Comparison of ENCODE assay signal across 1 mouse cellular context in the genomic region with DNA sequence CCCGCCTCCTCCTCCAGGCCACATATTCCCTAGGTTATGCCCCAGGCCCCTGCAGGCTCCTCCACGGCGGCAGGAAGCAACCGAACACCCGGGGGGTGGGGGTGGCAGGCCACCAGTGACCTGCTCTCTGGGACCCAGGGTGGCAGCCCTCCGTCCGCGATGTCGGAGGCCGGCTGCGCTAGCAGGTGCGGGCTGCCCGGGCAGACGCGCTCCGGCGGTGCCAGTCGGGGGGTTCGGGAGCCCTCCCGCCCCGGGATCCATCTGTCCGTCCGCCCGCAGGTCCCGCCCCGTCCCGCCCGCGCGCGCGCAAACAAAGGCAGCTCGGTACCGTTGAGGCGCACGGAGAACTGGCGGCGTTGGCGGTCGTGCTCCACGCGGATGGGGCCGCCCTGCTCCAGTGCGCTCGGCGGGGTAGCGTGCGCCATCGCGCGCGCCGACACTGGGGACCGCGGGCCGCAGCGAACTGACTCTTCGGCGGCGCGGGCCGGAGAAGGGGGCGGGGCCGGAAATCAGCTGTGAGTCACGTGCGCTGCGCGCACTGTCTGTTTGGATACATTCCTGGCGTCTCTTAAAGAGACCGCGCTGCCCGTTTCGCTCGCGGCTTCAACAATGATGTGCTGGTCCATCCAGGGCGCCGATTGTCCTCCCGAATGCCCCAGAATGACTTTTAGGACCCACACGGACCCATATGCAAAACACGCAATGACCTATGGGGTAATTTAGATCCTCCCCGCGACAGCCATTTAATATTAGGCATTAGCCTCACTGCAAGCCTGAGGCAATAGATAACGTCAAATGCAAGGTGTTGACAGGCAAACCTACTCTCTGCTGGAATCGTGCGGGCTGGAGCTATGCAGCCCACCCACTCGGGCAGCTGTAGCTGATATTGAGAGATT.
TF ChIP-seq lines count a peak whose summit lies in the region.

No protein-coding gene starts in this region.

TF ChIP-seq in MEL, 35 proteins besides CTCF, POLR2A, EP300 and RAD21 (continued from another document):
- TF ChIP-seq USF1 (IDR thresholded peaks at IDR 0.05; ENCODE audit: low read depth, low read length), result peak; percentile 99
- no peak for TF ChIP-seq ZC3H11A (IDR thresholded peaks at IDR 0.05; ENCODE audit: low read depth, low read length)
- TF ChIP-seq CHD1 (IDR thresholded peaks at IDR 0.05; ENCODE audit: low read depth, low read length), result no peak
- peak; percentile 51 for TF ChIP-seq NRF1 (IDR thresholded peaks at IDR 0.05; ENCODE audit: insufficient read depth, low read depth, low read length, poor library complexity, severe bottlenecking)
- TF ChIP-seq E2F4 (IDR thresholded peaks at IDR 0.05; ENCODE audit: borderline replicate concordance, low read depth, low read length), result no peak
- no peak for TF ChIP-seq ZKSCAN1 (IDR thresholded peaks at IDR 0.05; ENCODE audit: low read depth, low read length)
- no peak for TF ChIP-seq CHD2 (IDR thresholded peaks at IDR 0.05; ENCODE audit: low read length)
- TF ChIP-seq SMC3 (IDR thresholded peaks at IDR 0.05; ENCODE audit: low read depth, low read length), result no peak
- peak; percentile 93 for TF ChIP-seq ETS1 (IDR thresholded peaks at IDR 0.05; ENCODE audit: low read depth, low read length)
- TF ChIP-seq RCOR1 (IDR thresholded peaks at IDR 0.05; ENCODE audit: low read depth, low read length), result 0 out of 2 replicates have a peak, but pooled peaks have one; percentile 15
- no peak for TF ChIP-seq POLR2AphosphoS5 (IDR thresholded peaks at IDR 0.05; ENCODE audit: borderline replicate concordance, low read depth, low read length)
- peak; percentile 98 for TF ChIP-seq MXI1 (IDR thresholded peaks at IDR 0.05; ENCODE audit: low read depth, low read length)
- TF ChIP-seq GATA1 (IDR thresholded peaks at IDR 0.05; ENCODE audit: low read depth, low read length), result peak; percentile 80
- TF ChIP-seq TBP (IDR thresholded peaks at IDR 0.05; ENCODE audit: low read depth, low read length), result peak; percentile 59
- peak; percentile 100 for TF ChIP-seq SIN3A (IDR thresholded peaks at IDR 0.05; ENCODE audit: low read length)
- TF ChIP-seq MYB (IDR thresholded peaks at IDR 0.05; ENCODE audit: low read depth, low read length), result no peak
- no peak; the same call in 1 of the 2 replicates for TF ChIP-seq KAT2A (conservative IDR thresholded peaks at IDR 0.05; ENCODE audit: low read depth, low read length)
- TF ChIP-seq HCFC1 (IDR thresholded peaks at IDR 0.05; ENCODE audit: low read depth, low read length), result peak; percentile 85
- TF ChIP-seq GABPA (IDR thresholded peaks at IDR 0.05; ENCODE audit: low read depth, low read length), result no peak
- no peak for TF ChIP-seq MYC (IDR thresholded peaks at IDR 0.05; ENCODE audit: low read depth, low read length)
- TF ChIP-seq MAZ (IDR thresholded peaks at IDR 0.05; ENCODE audit: low read depth, low read length), result peak; percentile 82; the same call in 1 of the 2 replicates
- TF ChIP-seq ZMIZ1 (IDR thresholded peaks at IDR 0.05; ENCODE audit: low read depth, low read length), result no peak; the same call in none of the 2 replicates
- TF ChIP-seq ELF1 (IDR thresholded peaks at IDR 0.05; ENCODE audit: low read depth, low read length), result peak; percentile 31
TF ChIP-seq in MEL: peak in this region for 18.
